ENCODE assay signal across 17 mouse cellular contexts in the genomic region with DNA sequence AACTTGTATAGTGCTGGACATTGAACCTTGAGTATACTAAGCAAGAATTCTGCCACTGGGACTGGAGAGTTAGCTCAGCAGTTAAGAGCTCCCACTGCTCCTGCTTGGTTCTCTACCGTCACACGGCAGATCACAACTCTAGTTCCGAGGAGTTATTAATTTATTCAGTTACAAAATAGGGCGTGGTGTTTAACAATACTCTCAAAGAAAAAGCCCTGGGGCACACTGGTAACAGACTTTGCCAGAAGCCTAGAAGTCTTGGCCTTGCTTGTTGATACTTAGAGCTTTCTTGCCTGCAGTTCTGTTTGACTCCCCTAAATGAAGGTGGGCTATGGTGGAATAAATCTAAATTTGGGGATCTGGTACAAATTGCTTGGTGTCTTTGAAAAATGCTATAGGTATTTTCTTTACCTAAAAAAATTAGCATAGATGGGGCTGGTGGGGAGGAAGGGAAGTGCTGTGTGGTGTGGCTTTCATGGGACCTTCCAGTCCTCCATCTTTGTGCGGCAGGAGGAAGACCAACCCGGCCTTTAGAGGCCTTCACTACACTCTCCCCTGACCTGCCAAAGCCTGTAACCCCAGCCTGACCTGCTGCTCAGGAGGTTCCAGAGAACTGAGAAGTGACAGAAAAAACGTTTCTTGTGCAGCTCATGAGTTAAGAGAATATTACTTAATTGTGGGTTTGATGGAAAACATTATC.
DNase-seq lines count a peak whose midpoint lies in the region; ATAC-seq lines count a peak whose summit lies in the region.
"Had no signal": no experiment of that assay in that cellular context is flagged by ENCODE, and none has a peak within 500 bp of the region (broad histone marks: within the 10 kb centered on the region; RNA-seq: fewer than 3 reads in every experiment).

No protein-coding gene starts in this region.

- no peak for DNase-seq in lung, adult 18-20 months
- no peak for DNase-seq in embryonic facial prominence, embryonic 10.5 days (ENCODE audit: low spot score)
- no peak for DNase-seq in embryonic facial prominence, embryonic 14.5 days (ENCODE audit: low spot score)
- no peak for DNase-seq in urinary bladder, postnatal 10 days (ENCODE audit: low spot score)
- no peak for DNase-seq in layer of hippocampus, adult 9-11 months
- DNase-seq: adrenal gland, adult 8-10 months; cerebellum, adult 2 months; kidney, adult 8-10 months had no signal

- peaks cover 39% of the 10 kb centered on the region for H3K4me1 ChIP-seq in lung, embryonic 15.5 days
- H3K4me1 ChIP-seq in embryonic facial prominence, embryonic 10.5 days, result peaks cover 28% of the 10 kb centered on the region
- peaks cover 16% of the 10 kb centered on the region for H3K4me1 ChIP-seq in embryonic facial prominence, embryonic 14.5 days (ENCODE audit: control insufficient read depth, insufficient read depth, low read length)
- H3K4me1 ChIP-seq in limb, embryonic 15.5 days, result peaks cover 20% of the 10 kb centered on the region
- H3K4me1 ChIP-seq: liver, embryonic 15.5 days; midbrain, embryonic 13.5 days; neural tube, embryonic 13.5 days had no signal

- H3K27me3 ChIP-seq in lung, embryonic 15.5 days, result no peaks in the 10 kb centered on the region
- no peaks in the 10 kb centered on the region for H3K27me3 ChIP-seq in embryonic facial prominence, embryonic 10.5 days (replicated peaks; ENCODE audit: low read depth, poor library complexity, severe bottlenecking)
- H3K27me3 ChIP-seq in embryonic facial prominence, embryonic 14.5 days (replicated peaks; ENCODE audit: control insufficient read depth, insufficient read depth, low read length), result no peaks in the 10 kb centered on the region
- no peaks in the 10 kb centered on the region for H3K27me3 ChIP-seq in limb, embryonic 15.5 days
- H3K27me3 ChIP-seq: liver, embryonic 15.5 days; midbrain, embryonic 13.5 days; neural tube, embryonic 13.5 days had no signal

- H3K9me3 ChIP-seq in lung, embryonic 15.5 days, result no peaks in the 10 kb centered on the region
- no peaks in the 10 kb centered on the region for H3K9me3 ChIP-seq in embryonic facial prominence, embryonic 10.5 days
- 0 out of 2 replicates have a peak, but pooled peaks cover 12% of the 10 kb centered on the region for H3K9me3 ChIP-seq in embryonic facial prominence, embryonic 14.5 days (ENCODE audit: control insufficient read depth, low read length)
- no peaks in the 10 kb centered on the region for H3K9me3 ChIP-seq in limb, embryonic 15.5 days
- H3K9me3 ChIP-seq: liver, embryonic 15.5 days had no signal

- H3K27ac ChIP-seq in lung, embryonic 15.5 days, result peak overlapping the region; percentile 88
- peak overlapping the region; percentile 65; the same call in 1 of the 2 replicates for H3K27ac ChIP-seq in embryonic facial prominence, embryonic 10.5 days (replicated peaks)
- H3K27ac ChIP-seq in embryonic facial prominence, embryonic 14.5 days (replicated peaks; ENCODE audit: low read depth, low read length), result peak overlapping the region; percentile 84
- peak overlapping the region; percentile 80 for H3K27ac ChIP-seq in limb, embryonic 15.5 days
- H3K27ac ChIP-seq: liver, embryonic 15.5 days; midbrain, embryonic 13.5 days; neural tube, embryonic 13.5 days had no signal

- ATAC-seq in lung, embryonic 15.5 days (ENCODE audit: borderline replicate concordance, extremely low read depth, low FRiP score, low TSS enrichment), result peak; percentile 85
- ATAC-seq in embryonic facial prominence, embryonic 14.5 days (ENCODE audit: low read depth), result peak; percentile 42
- ATAC-seq in limb, embryonic 15.5 days (ENCODE audit: insufficient number of reproducible peaks, low FRiP score, low TSS enrichment, low read depth), result peak; percentile 31; the same call in 1 of the 2 replicates
- ATAC-seq: activated CD4-positive, CD25-positive, alpha-beta regulatory T cell, adult 4 months; forebrain, embryonic 16.5 days; hindbrain, embryonic 16.5 days; midbrain, embryonic 13.5 days had no signal

- no peak overlapping the region for H3K4me2 ChIP-seq in lung, embryonic 15.5 days
- no peak overlapping the region for H3K4me2 ChIP-seq in embryonic facial prominence, embryonic 14.5 days (ENCODE audit: low read depth, low read length)
- H3K4me2 ChIP-seq in limb, embryonic 15.5 days, result no peak overlapping the region
- H3K4me2 ChIP-seq: liver, embryonic 15.5 days; midbrain, embryonic 13.5 days; neural tube, embryonic 13.5 days had no signal

- no peak overlapping the region for H3K4me3 ChIP-seq in lung, embryonic 15.5 days
- H3K4me3 ChIP-seq in embryonic facial prominence, embryonic 10.5 days, result no peak overlapping the region
- no peak overlapping the region for H3K4me3 ChIP-seq in embryonic facial prominence, embryonic 14.5 days (ENCODE audit: low read depth, low read length)
- H3K4me3 ChIP-seq in limb, embryonic 15.5 days, result no peak overlapping the region
- H3K4me3 ChIP-seq: erythroblast, embryonic 14.5 days; liver, embryonic 15.5 days; midbrain, embryonic 13.5 days; neural tube, embryonic 13.5 days had no signal

- WGBS in lung, embryonic 15.5 days, result 44% methylated on average over 7 of the region's 7 CpGs
- WGBS in embryonic facial prominence, embryonic 10.5 days, result 63% methylated on average over 7 of the region's 7 CpGs
- WGBS in embryonic facial prominence, embryonic 14.5 days, result 48% methylated on average over 7 of the region's 7 CpGs
- 43% methylated on average over 7 of the region's 7 CpGs for WGBS in limb, embryonic 15.5 days

- H3K36me3 ChIP-seq in lung, embryonic 15.5 days, result no peaks in the 10 kb centered on the region
- H3K36me3 ChIP-seq in embryonic facial prominence, embryonic 10.5 days (replicated peaks), result no peaks in the 10 kb centered on the region
- no peaks in the 10 kb centered on the region for H3K36me3 ChIP-seq in embryonic facial prominence, embryonic 14.5 days (ENCODE audit: control insufficient read depth, insufficient read depth, low read length)
- H3K36me3 ChIP-seq in limb, embryonic 15.5 days, result no peaks in the 10 kb centered on the region
- H3K36me3 ChIP-seq: liver, embryonic 15.5 days; midbrain, embryonic 13.5 days; neural tube, embryonic 13.5 days had no signal

- H3K9ac ChIP-seq in lung, embryonic 15.5 days, result no peak overlapping the region
- no peak overlapping the region; the same call in 1 of the 2 replicates for H3K9ac ChIP-seq in embryonic facial prominence, embryonic 14.5 days (ENCODE audit: low read depth, low read length)
- no peak overlapping the region for H3K9ac ChIP-seq in limb, embryonic 15.5 days
- H3K9ac ChIP-seq: liver, embryonic 15.5 days; midbrain, embryonic 13.5 days; neural tube, embryonic 13.5 days had no signal

Comparison
In these comparisons a context has a peak if more than half of its experiments do, and no peak if none do; other contexts are left out.
1. ATAC-seq: peak in every context shown above with its lines; median percentile 85 in lung, embryonic 15.5 days; 42 in embryonic facial prominence, embryonic 14.5 days; 31 in limb, embryonic 15.5 days.